Mouse (Mus musculus) brain, adult 2 months (tissue): ENCODE results near the gene Kdm4c.

ENCODE experiments used
- DNase-seq: peaks from one replicate; pipeline ENCODE4 v3.0.0; 2011; ENCODE audit warnings: low read depth, low spot score

The Kdm4c gene

DNA sequence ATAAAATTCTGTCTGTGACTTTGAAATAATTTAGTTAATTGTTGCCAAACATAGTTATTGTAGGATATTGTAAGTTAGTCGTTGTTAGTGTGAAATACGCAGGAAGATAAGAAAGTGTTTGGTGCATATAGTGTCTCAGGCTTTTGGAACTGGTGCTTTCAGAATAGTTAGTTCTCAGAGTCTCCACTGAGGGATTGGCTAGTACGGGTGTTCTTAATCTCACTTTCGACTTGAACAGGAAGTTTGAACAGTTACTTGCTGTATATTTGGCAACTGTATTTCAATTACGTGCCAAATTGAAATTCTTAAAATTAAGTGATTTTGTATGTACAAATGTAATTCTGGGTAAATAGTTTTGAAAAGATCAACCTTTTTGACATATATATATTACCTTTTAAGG is 68.8 kb downstream of the Kdm4c start:
- DNase-seq, result no peak

DNA sequence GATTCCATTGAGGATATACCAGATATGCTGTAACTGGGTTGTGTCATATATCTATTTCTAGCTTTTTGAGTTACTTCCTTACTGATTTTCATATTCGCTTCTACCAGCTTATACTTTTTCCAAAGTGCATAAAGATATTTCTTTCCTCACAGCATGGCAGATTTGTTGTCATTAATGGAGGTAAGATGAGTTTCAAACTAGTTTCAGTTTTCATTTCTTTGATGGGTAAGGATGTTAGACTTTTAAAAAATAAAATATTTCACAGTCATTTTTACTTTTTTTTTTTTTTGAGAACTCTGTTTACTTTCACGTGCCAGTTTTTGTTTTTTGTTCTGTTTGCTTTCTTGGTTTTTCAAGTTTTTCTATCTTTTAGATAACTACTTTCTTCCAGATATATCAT is 70.6 kb downstream of the Kdm4c start:
- no peak for DNase-seq

DNA sequence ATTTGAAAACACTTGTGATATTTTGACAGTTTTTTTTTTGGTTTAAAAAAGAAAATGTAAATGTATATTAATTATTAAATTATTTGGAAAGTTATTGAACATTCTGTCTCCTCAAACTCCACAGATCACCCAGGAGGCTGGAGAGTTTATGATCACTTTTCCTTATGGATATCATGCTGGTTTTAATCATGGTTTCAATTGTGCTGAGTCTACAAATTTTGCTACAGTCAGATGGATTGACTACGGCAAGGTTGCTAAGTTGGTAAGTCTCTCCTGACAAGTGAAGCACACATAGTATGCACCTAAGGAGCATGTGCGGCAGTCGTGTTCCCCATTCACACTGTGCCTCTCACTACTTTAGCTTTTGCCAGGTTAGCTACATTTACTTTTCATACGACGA is 73.1 kb downstream of the Kdm4c start:
- DNase-seq, result no peak

DNA sequence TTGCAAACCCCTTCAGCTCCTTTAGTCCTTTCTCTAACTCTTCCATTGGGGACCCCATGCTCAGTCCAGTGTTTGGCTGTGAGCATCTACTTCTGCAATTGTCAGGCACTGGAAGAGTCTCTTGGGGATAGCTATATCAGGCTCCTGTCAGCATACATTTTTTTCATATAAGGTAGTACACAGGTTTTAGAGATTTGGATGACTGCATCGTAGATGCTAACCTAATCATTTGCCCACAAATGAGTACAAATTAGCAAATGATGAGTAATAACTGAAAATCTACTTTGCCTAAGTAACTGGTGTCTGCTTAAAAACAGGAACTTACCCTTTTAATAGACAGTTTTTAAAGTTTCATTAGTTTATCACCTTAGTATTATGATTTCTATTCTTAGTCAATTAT is 77.0 kb downstream of the Kdm4c start:
- no peak for DNase-seq

DNA sequence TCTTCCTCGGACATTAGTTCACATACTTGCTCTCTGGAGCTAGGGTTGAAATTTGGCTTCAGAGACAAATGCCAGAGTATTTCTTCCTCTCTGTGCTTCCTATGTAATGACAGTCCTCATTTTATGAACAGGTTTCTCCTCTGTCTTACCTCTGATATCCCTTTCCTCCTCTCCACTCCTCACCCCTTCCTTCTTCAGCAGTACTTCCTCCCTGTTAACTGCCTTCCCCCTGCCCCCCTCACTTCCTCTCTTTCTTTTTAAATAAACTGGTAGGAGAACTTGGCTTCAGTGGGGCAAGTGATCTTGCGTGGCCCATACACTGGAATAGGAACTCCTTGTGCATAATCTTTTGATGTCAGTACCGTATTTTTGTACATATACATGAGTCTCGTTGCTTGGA is 115.2 kb downstream of the Kdm4c start:
- no peak for DNase-seq

DNA sequence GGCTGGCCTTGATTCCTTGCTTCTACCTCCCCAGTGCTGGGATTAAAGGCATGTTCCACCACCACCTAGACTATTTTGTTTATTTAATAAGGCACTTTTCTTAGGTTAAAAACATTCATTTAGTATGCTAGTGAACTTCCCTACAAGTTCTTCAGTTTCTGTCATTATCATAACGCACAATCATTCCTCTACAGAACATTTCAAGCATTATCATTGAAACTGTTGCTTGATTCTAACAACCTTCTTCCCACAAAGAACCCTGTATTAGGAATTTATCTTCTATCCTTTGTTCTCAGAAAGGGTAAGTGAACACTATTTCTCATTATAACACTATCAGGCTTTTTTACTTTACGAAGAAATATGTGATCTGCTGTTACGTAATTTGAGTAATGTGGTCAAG is 118.0 kb downstream of the Kdm4c start:
- no peak for DNase-seq

DNA sequence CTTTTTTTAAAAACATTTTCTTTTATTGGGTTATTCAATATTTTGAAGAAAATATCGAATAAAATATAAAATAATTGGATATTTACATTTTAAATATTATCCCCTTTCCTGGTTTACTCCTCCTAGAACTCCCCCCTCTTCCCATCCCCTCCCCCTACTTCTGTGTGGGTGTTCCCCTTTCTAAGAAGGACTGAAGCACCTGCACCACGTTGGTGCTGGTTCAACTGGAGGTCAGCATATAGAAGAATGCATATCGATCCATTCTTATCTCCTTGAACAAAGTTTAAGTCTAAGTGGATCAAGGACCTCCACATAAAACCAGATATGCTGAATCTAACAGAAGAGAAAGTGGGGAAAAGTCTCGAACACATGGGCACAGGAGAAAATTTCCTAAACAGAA is 144.3 kb downstream of the Kdm4c start:
- no peak for DNase-seq

DNA sequence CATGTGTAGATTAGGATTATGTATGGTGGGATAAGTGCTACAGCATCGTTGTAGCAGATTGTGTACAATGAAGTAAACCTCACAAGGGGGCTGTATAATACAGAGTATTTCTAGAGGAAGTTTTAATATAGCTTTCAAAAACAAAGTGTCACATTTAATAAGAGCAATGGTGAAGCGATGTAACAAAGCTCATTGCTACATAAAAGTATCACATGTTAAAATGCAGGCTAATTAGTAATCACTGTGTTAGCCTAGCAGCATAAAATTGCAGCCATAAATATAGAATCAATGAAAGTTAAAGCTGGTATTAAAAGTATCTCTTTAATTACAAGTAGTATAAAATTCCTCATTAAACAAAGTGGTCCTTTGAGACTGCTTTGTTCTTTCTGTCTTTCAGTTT is 150.9 kb downstream of the Kdm4c start:
- no peak for DNase-seq

DNA sequence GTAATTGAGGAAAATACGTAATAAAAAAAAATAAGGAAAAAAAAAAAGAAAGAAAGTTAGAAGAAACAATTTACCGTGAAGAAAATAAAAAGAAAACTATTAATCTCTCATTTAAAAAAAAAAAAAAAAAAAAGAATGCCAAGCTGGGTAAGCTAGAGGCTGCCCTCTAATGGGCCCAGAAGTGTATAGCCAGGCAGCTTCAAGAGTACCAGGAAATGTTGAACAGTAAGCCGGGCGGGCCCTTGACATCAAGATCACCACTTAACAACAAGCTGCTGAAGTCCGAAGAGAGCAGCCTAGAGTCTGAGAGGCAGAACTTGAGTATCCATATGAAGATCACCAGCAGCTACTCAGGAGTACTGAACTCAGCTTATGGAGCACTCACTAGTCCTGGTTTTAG is 154.3 kb downstream of the Kdm4c start:
- DNase-seq, result no peak

DNA sequence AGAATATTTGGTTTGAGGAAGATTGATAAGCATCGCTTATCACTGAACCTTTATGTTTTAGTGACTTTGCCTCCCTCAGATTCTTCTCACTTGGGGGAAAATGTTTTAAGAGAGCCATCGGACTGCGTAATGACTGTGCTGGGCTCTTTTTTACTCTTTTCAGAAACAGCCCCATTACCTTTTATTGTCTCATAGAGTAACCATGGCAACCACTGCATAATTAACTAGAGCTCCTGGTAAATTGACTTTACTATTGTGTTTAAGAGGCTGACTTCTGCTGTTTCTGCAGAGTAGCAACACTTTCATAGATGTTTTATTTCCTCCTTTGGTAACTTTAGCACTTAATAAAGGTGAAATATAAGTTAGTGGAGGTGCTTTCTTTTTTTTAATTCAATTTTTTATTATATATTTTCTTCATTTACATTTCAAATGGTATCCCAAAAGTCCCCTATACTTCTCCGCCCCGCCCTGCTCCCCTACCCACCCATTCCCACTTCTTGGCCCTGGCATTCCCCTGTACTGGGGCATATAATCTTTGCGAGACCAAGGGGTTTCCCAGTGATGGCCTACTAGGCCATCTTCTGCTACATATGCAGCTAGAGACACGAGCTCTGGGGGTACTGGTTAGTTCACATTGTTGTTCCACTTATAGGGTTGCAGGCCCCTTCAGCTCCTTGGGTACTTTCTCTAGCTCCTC is 159.5 kb downstream of the Kdm4c start:
- DNase-seq, result peak; percentile 26

DNA sequence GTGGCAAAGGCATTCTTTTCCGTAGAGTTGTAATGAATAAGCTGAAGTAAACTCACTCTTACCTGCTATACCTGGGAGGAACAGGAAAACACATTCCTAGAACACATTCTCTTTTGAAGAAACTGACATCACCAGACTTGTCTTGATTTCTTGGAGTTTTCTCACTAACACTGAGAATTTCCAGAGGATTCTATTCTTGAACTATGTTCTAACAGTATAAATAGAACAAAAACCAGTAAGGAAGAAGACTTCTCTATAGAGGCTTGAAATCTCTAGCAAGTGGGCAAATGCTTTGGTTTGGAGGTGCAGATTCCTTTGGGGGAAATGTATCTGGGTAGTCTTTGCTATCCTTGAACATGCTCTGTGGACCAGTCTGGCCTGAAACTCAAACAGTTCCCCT is 166.4 kb downstream of the Kdm4c start:
- DNase-seq, result peak; percentile 29

DNA sequence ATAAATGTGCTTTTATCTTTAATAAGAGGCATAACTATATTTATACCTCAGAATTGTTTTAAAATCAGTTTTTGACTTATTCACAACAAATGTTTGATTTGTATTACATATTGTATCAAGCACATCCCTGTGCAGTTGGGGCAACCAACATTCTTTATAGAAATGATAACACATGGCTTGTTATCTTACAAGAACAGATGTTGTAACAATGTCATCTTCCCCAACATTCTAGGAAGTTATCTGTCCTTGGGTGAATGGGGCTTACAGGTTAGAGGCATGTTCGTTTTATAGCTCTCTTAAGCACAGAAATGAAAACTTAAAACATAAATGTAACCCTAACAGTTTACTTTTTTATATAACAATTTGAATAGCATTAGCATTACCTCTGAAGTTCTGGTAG is 177.5 kb downstream of the Kdm4c start:
- no peak for DNase-seq
